Mouse (Mus musculus): ENCODE data around the gene Ubc. TPM values are rescaled to one million over a fixed set of nuclear protein-coding genes. Genes with fewer than 3 reads are reported as not detected.

Gene Ubc
- polyA plus RNA-seq, 1 experiment from 2014 or later = 782 TPM

DNA sequence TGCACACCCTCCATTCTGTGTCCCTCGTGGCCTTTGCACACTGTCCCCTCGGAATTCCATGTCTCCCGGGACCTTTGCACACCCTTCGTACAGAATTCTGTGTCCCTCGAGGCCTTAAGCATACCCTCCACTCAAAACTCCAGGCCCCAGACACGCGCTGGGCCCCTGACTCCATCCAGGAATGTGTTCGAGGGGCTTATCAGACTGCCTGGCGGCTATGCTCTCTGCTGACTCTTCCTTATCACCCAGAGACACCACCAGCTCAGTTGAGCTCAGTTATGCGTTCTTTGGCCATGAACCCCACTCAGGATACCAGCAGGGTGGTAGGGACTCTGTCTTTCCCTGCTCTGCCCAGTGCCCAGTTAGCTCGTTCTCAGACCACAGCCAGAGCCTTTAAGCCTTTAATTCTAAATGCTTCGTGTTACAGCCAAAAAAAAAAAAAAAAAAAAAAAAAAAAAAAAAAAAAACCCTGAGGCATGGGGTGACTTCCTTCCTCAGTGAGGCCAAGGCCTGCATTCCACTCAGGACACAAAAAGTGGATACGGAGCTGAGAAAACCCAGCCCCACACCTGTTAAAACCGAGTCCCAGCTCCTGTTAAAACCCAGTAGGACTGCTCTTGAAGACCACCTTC, 48.4 kb downstream of the Ubc start:
- Histone ChIP-seq H3K9ac (peak overlapping the region; percentile 88), H3K27ac (peak overlapping the region; percentile 76), H3K4me2 (peak overlapping the region; percentile 90), H3K27me3 (no peaks in the 10 kb centered on the region), H3K36me3 (no peaks in the 10 kb centered on the region), H3K9me3 (replicated peaks) (no peaks in the 10 kb centered on the region; the same call in 1 of the 2 replicates), H3K4me3 (peak overlapping the region; percentile 93), H3K4me1 (replicated peaks) (peaks cover 47% of the 10 kb centered on the region)
- ATAC-seq (replicated peaks; ENCODE audit: insufficient number of reproducible peaks, insufficient read depth, low FRiP score, low read depth) = no peak
- WGBS = 21% methylated on average over 14 of the region's 14 CpGs

DNA sequence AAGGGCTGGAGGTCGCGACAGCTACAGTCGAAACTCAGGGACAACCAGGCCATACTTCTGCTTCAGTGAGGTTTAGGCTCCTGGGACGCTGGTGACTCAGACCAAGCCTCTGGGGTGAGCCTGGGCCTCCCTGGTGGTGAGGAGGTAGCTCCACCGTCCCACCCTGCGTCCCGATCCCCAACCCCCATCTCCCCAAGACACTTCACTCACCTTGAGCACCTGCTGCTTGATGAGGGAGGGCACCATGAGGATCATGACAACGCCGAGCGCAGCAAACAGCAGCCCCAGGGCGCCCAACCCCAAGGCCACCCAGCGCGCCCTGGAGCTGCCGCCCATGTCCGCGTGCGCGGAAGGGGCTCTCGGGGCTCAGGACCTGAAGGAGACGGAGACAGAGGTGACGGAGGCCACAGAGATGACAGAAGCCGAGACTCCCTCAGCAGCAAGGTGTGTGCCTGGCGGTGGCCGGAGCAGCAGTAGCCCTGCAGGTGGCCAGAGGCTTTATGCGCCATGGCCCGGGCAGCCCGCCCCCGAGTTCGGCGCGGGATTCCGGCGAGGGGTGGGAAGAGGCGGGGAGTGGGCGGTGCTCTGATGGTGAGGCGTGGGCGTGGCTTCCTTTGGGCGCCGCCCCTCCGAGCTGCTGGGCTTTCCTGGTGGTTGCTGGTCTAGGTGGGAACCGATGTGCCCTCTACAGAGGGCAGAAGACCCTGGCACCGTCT, 49.3 kb downstream of the Ubc start, which contains the start of gene Scarb1:
Gene Scarb1 (minus strand): TSS at position 548 of the 716 bp plus-strand sequence.
- Histone ChIP-seq H3K36me3 (no peaks in the 10 kb centered on the region), H3K9me3 (replicated peaks) (no peaks in the 10 kb centered on the region; the same call in 1 of the 2 replicates), H3K27me3 (no peaks in the 10 kb centered on the region), H3K27ac (peak within 1 kb of the TSS; percentile 76), H3K9ac (peak within 1 kb of the TSS; percentile 88), H3K4me2 (peak within 1 kb of the TSS; percentile 90), H3K4me1 (replicated peaks) (peaks cover 47% of the 10 kb centered on the region), H3K4me3 (peak within 1 kb of the TSS; percentile 93)
- peak; percentile 80 for ATAC-seq (replicated peaks; ENCODE audit: insufficient number of reproducible peaks, insufficient read depth, low FRiP score, low read depth)
- under 1% methylated on average over 42 of the region's 42 CpGs for WGBS

DNA sequence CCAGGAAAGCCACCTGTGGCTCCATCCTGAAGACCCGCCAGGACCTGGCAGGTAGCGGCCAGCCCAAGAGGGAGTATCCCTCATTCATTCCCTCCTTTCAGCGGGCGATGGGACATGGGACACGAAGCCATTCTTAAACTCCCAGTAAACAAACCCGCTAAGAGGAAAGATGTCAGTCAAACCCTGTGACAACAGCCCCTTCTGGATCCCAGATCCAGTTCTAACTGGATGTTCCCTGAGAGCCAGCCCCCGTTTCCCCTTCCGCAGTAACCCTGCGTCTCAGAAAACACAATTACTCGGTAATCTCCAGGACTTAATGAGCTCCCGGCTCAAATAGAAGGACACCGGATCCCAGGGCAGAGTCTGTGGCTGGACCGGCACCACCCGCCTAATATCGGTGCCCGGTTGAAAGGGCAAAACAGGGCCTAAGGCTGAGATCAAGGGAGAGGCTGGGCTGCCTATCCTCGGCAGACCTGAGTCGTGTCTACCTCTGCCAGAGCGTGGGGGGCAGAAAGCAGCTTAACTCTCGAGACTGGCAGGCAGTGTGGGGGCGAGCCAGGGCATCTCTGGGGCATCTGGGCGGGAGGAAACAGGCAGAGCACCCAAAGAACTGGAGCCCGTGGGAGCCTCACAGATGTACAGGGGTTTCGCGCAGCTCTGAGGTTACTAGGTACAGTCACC, 50.0 kb downstream of the Ubc start:
- ATAC-seq (replicated peaks; ENCODE audit: insufficient number of reproducible peaks, insufficient read depth, low FRiP score, low read depth) = no peak

DNA sequence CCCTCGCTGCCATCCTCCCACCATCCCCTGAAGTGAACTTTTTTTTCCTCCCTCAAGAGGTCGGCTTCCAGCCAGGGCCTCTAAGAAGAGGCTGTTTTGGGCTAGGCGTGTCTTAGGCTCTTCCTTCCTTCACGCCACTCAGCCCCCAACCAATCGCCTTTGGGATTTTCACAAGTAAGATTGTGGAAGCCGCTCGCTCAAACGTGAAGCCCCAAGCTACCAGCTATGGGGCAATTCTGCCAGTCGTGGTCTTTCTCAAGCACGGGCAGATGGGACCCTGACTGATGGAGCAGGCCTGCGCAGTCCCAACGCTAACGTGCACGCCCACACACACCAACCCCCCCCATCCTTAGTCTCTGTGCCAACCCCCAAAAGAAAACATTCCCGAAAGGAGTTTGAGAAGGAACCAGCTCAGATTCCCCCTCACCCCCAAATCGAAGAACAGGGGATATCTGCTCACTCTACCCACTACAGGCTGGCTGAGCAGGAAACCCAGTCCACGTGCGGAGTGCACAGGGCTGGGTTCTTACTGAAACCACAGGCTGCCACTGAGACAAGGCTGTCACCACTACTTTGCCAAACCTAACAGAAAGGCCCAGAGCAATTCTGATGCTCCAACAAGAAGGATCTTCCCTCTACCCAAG, 50.8 kb downstream of the Ubc start:
- 0 out of 2 replicates have a peak, but pooled peaks have one; percentile 4 for ATAC-seq (replicated peaks; ENCODE audit: insufficient number of reproducible peaks, insufficient read depth, low FRiP score, low read depth)
- no peaks in the 10 kb centered on the region for H3K36me3 ChIP-seq
- H3K27me3 ChIP-seq = no peaks in the 10 kb centered on the region
- peak overlapping the region; percentile 76 for H3K27ac ChIP-seq
- H3K9me3 ChIP-seq (replicated peaks) = no peaks in the 10 kb centered on the region
- peaks cover 49% of the 10 kb centered on the region for H3K4me1 ChIP-seq (replicated peaks)
- peak overlapping the region; percentile 93 for H3K4me3 ChIP-seq
- WGBS = 12% methylated on average over 18 of the region's 18 CpGs
- peak overlapping the region; percentile 88; the same call in 1 of the 2 replicates for H3K9ac ChIP-seq
- H3K4me2 ChIP-seq = peak overlapping the region; percentile 90

More for the DNA sequence above, 50.0 kb downstream of the Ubc start:
- Histone ChIP-seq H3K9ac (peak overlapping the region; percentile 88), H3K27me3 (no peaks in the 10 kb centered on the region), H3K4me2 (peak overlapping the region; percentile 90), H3K27ac (peak overlapping the region; percentile 76), H3K4me3 (peak overlapping the region; percentile 93), H3K9me3 (replicated peaks) (no peaks in the 10 kb centered on the region; the same call in 1 of the 2 replicates), H3K4me1 (replicated peaks) (peaks cover 47% of the 10 kb centered on the region), H3K36me3 (no peaks in the 10 kb centered on the region)
- 5% methylated on average over 25 of the region's 25 CpGs for WGBS

DNA sequence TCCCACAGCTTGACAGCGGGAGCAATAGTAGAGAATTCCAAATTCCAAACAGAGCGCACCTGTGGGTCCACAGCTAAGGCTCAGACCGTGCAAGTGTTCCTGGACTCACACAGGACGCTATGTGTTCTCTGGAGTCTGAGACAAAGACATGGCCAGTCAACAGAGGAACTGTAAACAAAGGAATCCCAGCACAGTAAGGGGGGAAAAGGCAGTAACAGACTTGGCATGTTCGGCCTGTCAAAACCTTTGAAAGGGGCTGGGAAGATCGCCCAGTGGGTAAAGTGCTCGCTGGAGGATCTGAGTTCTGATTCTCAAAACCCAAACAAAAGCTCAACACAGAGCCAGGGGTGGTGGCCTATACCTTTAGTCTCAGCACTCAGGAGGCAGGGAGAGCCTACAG, 52.5 kb downstream of the Ubc start:
- 68% methylated on average over 7 of the region's 7 CpGs for WGBS
- H3K4me3 ChIP-seq = no peak overlapping the region
- no peaks in the 10 kb centered on the region for H3K36me3 ChIP-seq
- H3K27me3 ChIP-seq = no peaks in the 10 kb centered on the region
- H3K9ac ChIP-seq = no peak overlapping the region
- ATAC-seq (replicated peaks; ENCODE audit: insufficient number of reproducible peaks, insufficient read depth, low FRiP score, low read depth) = no peak
- H3K27ac ChIP-seq = peak overlapping the region; percentile 44; the same call in 1 of the 2 replicates
- no peak overlapping the region for H3K4me2 ChIP-seq
- H3K4me1 ChIP-seq (replicated peaks) = peaks cover 59% of the 10 kb centered on the region
- H3K9me3 ChIP-seq (replicated peaks) = no peaks in the 10 kb centered on the region

DNA sequence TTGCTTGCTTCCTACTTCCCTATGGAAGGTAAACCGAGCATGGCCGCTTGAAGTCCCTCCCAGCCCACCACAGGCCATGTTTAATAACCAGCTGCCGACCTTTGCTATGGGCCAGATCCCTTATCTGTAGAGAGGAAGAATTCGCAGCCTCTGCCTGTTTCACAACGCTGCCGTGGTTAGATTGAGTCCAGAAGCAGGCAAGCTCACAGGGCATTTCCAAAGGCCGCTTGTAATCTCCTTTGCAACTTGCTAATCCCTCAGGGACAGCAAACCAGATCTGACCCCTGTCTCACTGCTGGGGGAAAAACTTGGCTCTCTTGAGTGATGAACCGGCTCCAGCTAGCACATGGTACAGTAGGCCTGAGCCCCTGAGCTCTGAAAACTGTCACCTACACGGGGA, 53.0 kb downstream of the Ubc start:
- no peak for ATAC-seq (replicated peaks; ENCODE audit: insufficient number of reproducible peaks, insufficient read depth, low FRiP score, low read depth)
- 23% methylated on average over 9 of the region's 9 CpGs for WGBS
- Histone ChIP-seq H3K4me1 (replicated peaks) (peaks cover 64% of the 10 kb centered on the region), H3K9me3 (replicated peaks) (no peaks in the 10 kb centered on the region), H3K27me3 (no peaks in the 10 kb centered on the region), H3K36me3 (no peaks in the 10 kb centered on the region), H3K4me2 (no peak overlapping the region), H3K27ac (peak overlapping the region; percentile 44), H3K9ac (no peak overlapping the region), H3K4me3 (no peak overlapping the region)

Other genes with a start within 250 kb of the Ubc start
- gene Ncor2, start 211.0 kb downstream of the Ubc start, polyA plus RNA-seq (2015; fragmentation: Nextera tagmentation; extraction: Ambion mirVana) = 14.9 and 22.2 TPM in 2 replicates
- 54.8 and 68.1 TPM in 2 replicates for gene Scarb1, start 49.1 kb downstream of the Ubc start, polyA plus RNA-seq (2015; fragmentation: Nextera tagmentation; extraction: Ambion mirVana)
- gene Gm10382, start 880 bp downstream of the Ubc start, polyA plus RNA-seq (2015; fragmentation: Nextera tagmentation; extraction: Ambion mirVana) = 0.30 and 0.48 TPM in 2 replicates
- 7.0 and 10.4 TPM in 2 replicates for gene Dhx37, start 43.9 kb upstream of the Ubc start, polyA plus RNA-seq (2015; fragmentation: Nextera tagmentation; extraction: Ambion mirVana)
- gene Bri3bp, start 51.4 kb upstream of the Ubc start, polyA plus RNA-seq (2015; fragmentation: Nextera tagmentation; extraction: Ambion mirVana) = 36.5 and 40.7 TPM in 2 replicates
- gene Aacs, start 85.6 kb upstream of the Ubc start, polyA plus RNA-seq (2015; fragmentation: Nextera tagmentation; extraction: Ambion mirVana) = 9.8 and 18.4 TPM in 2 replicates
- gene Tmem132b, start 141.6 kb upstream of the Ubc start, polyA plus RNA-seq (2015; fragmentation: Nextera tagmentation; extraction: Ambion mirVana) = 0.01 TPM in 1 of 2 replicates, not detected in the other

All from heart, embryonic 15.5 days (tissue).